25 mouse cellular contexts compared by ENCODE assay signal in genomic region chr7:81048513-81048912, GRCm38 (mm10). TPM values are rescaled to one million over a fixed set of nuclear protein-coding genes. Genes with fewer than 3 reads are reported as not detected.
DNase-seq lines count a peak whose midpoint lies in the region; ATAC-seq lines count a peak whose summit lies in the region.
"Had no signal": no experiment of that assay in that cellular context is flagged by ENCODE, and none has a peak within 500 bp of the region (broad histone marks: within the 10 kb centered on the region; RNA-seq: fewer than 3 reads in every experiment).

No protein-coding gene starts in this region.

- peak; percentile 96 for DNase-seq in heart, adult 11 months
- no peak for DNase-seq in heart, embryonic 10.5 days (ENCODE audit: low spot score)
- DNase-seq in lung, postnatal 36 days: peak; percentile 15
- DNase-seq in lung, postnatal 10 days: no peak
- DNase-seq in adrenal gland, adult 8-10 months: peak; percentile 32
- DNase-seq in cerebellum, adult 11 months: no peak
- DNase-seq in left cerebral cortex, adult 9 months (ENCODE audit: low spot score in 2 of 2): no peak
- DNase-seq: cerebellum, adult 18-20 months; cerebellum, postnatal 14 days; kidney, postnatal 25 days; retina, postnatal 1 day; thymus, postnatal 14 days had no signal

- 0 out of 2 replicates have a peak, but pooled peaks cover 5% of the 10 kb centered on the region for H3K4me1 ChIP-seq in heart, embryonic 10.5 days
- H3K4me1 ChIP-seq: embryonic facial prominence, embryonic 13.5 days; hindbrain, embryonic 10.5 days; limb, embryonic 12.5 days; lung, embryonic 15.5 days; midbrain, embryonic 13.5 days; neural tube, embryonic 12.5 days had no signal

- no peak overlapping the region for H3K27ac ChIP-seq in heart, embryonic 10.5 days
- H3K27ac ChIP-seq: embryonic facial prominence, embryonic 13.5 days; hindbrain, embryonic 10.5 days; hindbrain, postnatal 0 days; layer of hippocampus, adult 2 months; limb, embryonic 12.5 days; liver, embryonic 14.5 days; lung, embryonic 15.5 days; midbrain, embryonic 13.5 days; neural tube, embryonic 12.5 days had no signal

- no peaks in the 10 kb centered on the region for H3K27me3 ChIP-seq in heart, embryonic 10.5 days (ENCODE audit: insufficient read depth, poor library complexity, severe bottlenecking)
- H3K27me3 ChIP-seq: embryonic facial prominence, embryonic 13.5 days; limb, embryonic 12.5 days; lung, embryonic 15.5 days; midbrain, embryonic 13.5 days; neural tube, embryonic 12.5 days had no signal

- 81% methylated on average over 2 of the region's 2 CpGs for WGBS in heart, embryonic 10.5 days

- no peak overlapping the region for H3K4me3 ChIP-seq in heart, embryonic 10.5 days
- H3K4me3 ChIP-seq: embryonic facial prominence, embryonic 13.5 days; hindbrain, embryonic 10.5 days; layer of hippocampus, adult 2 months; limb, embryonic 12.5 days; lung, embryonic 15.5 days; midbrain, embryonic 13.5 days; neural tube, embryonic 12.5 days had no signal

- no peaks in the 10 kb centered on the region for H3K9me3 ChIP-seq in heart, embryonic 10.5 days
- H3K9me3 ChIP-seq: embryonic facial prominence, embryonic 13.5 days; hindbrain, embryonic 10.5 days; limb, embryonic 12.5 days; lung, embryonic 15.5 days; midbrain, embryonic 13.5 days; neural tube, embryonic 12.5 days had no signal

- ATAC-seq in megakaryocyte-erythroid progenitor cell, adult 5-6 weeks (replicated peaks; ENCODE audit: low FRiP score, low TSS enrichment, poor library complexity, severe bottlenecking): 0 out of 2 replicates have a peak, but pooled peaks have one; percentile 16
- ATAC-seq: forebrain, embryonic 14.5 days; hindbrain, postnatal 0 days; intestine, postnatal 0 days; midbrain, embryonic 13.5 days had no signal

- peaks cover 10% of the 10 kb centered on the region for H3K36me3 ChIP-seq in heart, embryonic 10.5 days

RNA-seq across cellular contexts. Expression of gene Alpk3, which starts 8.9 kb away (rescaled TPM):
- 15.1 and 31.8 TPM in 2 replicates for polyA plus RNA-seq in heart, embryonic 10.5 days (2016; fragmentation: Nextera tagmentation; extraction: Ambion mirVana)
- total RNA-seq in adrenal gland, adult 8-10 months (2022): under 1 TPM; 0.12 to 0.24 (median 0.19) TPM
- total RNA-seq in megakaryocyte-erythroid progenitor cell, adult 5-6 weeks (2014; fragmentation: Nextera tagmentation): 0.07 TPM in 1 of 2 replicates, not detected in the other
- total RNA-seq in megakaryocyte-erythroid progenitor cell, adult 5-6 weeks (2017): 0.28 TPM in 1 of 2 replicates, not detected in the other
- total RNA-seq: monocyte, adult 5-6 weeks had no signal

RNA-seq across cellular contexts. Expression of gene Zfp592, which starts 55.0 kb away (rescaled TPM):
- polyA plus RNA-seq in heart, embryonic 10.5 days (2016; fragmentation: Nextera tagmentation; extraction: Ambion mirVana): 14.8 and 15.1 TPM in 2 replicates
- total RNA-seq in adrenal gland, adult 8-10 months (2022): 10 to 100 TPM; 21.2 to 31.7 (median 26.4) TPM
- 33.1 and 38.5 TPM in 2 replicates for total RNA-seq in megakaryocyte-erythroid progenitor cell, adult 5-6 weeks (2014; fragmentation: Nextera tagmentation)
- total RNA-seq in megakaryocyte-erythroid progenitor cell, adult 5-6 weeks (2017): 12.5 TPM in 2 replicates

Comparison
In these comparisons a context has a peak if more than half of its experiments do, and no peak if none do; other contexts are left out.
1. DNase-seq: peak in heart, adult 11 months (single experiment), lung, postnatal 36 days (single experiment) and adrenal gland, adult 8-10 months (single experiment); none in heart, embryonic 10.5 days (single experiment), lung, postnatal 10 days (single experiment), cerebellum, adult 11 months (single experiment) and left cerebral cortex, adult 9 months (0 of 2).